Mouse (Mus musculus) limb, embryonic 14.5 days (tissue): ENCODE measurements around the gene 4930512M02Rik. TPM values are rescaled to one million over a fixed set of nuclear protein-coding genes. Genes with fewer than 3 reads are reported as not detected.

Source experiments
- ATAC-seq: fragments of 200-750 bp; cut with Nextera tagmentation; 2 replicates; pipeline ENCODE4 v1.8.0; 2017; ENCODE audit warnings: low read depth, moderate number of reproducible peaks, moderate TSS enrichment; ENCODE audit not compliant: low FRiP score
- DNase-seq: peaks from one replicate; pipeline ENCODE4 v3.0.0-alpha.2; 2015; ENCODE audit warnings: low spot score
- H3K27ac ChIP-seq: fragments of 300-500 bp; sonication (generic); replicated peaks from 2 replicates; pipeline ENCODE4 v1.5.1; 2014; ENCODE audit warnings: low read depth, mild to moderate bottlenecking, low read length, moderate library complexity, mixed read lengths
- H3K27me3 ChIP-seq: fragments of 300-500 bp; sonication (generic); 2 replicates; pipeline ENCODE4 v1.6.1; 2014; ENCODE audit warnings: low read length, mixed read lengths; ENCODE audit not compliant: control insufficient read depth, insufficient read depth
- H3K36me3 ChIP-seq: fragments of 300-500 bp; sonication (generic); 2 replicates; pipeline ENCODE4 v1.6.1; 2014; ENCODE audit warnings: mild to moderate bottlenecking, low read length, moderate library complexity, mixed read lengths; ENCODE audit not compliant: control insufficient read depth, insufficient read depth
- H3K4me1 ChIP-seq: fragments of 300-500 bp; sonication (generic); 2 replicates; pipeline ENCODE4 v1.6.1; 2014; ENCODE audit warnings: antibody characterized with exemption, low read length, mixed read lengths; ENCODE audit not compliant: control insufficient read depth, insufficient read depth
- H3K4me2 ChIP-seq: fragments of 300-500 bp; sonication (generic); replicated peaks from 2 replicates; pipeline ENCODE4 v1.6.1; 2014; ENCODE audit warnings: low read depth, mild to moderate bottlenecking, low read length, moderate library complexity; ENCODE audit not compliant: severe bottlenecking
- H3K4me3 ChIP-seq: fragments of 300-500 bp; sonication (generic); replicated peaks from 2 replicates; pipeline ENCODE4 v1.5.1; 2014; ENCODE audit warnings: low read length
- H3K9ac ChIP-seq: fragments of 300-500 bp; sonication (generic); 2 replicates; pipeline ENCODE4 v1.6.1; 2014; ENCODE audit warnings: mild to moderate bottlenecking, low read depth, low read length, moderate library complexity; ENCODE audit not compliant: severe bottlenecking
- H3K9me3 ChIP-seq: fragments of 300-500 bp; sonication (generic); 2 replicates; pipeline ENCODE4 v1.6.1; 2016; ENCODE audit warnings: low read length; ENCODE audit not compliant: control insufficient read depth
- POLR2A ChIP-seq: fragments of 200-500 bp; IDR thresholded peaks from 2 replicates; pipeline ENCODE4 v1.8.0; 2012; ENCODE audit warnings: inconsistent platforms, mild to moderate bottlenecking, moderate library complexity, borderline replicate concordance; ENCODE audit not compliant: insufficient read depth, insufficient read length; ENCODE audit errors: extremely low read depth
- WGBS: fragments of 180-500 bp; shearing (Covaris S2); extraction: QIAGEN DNeasy Blood & Tissue Kit; methylation state at CpG from one replicate; pipeline ENCODE4 v1.1.7; 2014; 5-methylcytosine and 5-hydroxymethylcytosine counted together
- polyA plus RNA-seq, 2 experiments: library from polyadenylated mRNA; depleted of rRNA in 1 of 2; stranded (reverse) in 1 of 2; unstranded in 1 of 2; fragments of >200 nt; fragmentation: Nextera tagmentation in 1 of 2; extraction: Ambion mirVana in 1 of 2; gene quantifications; 2 replicates each; pipeline versions ENCODE4 v1.2.1 to v1.2.3; 2012 to 2014

The 4930512M02Rik gene
- polyA plus RNA-seq, 2 experiments = not detected

DNA sequence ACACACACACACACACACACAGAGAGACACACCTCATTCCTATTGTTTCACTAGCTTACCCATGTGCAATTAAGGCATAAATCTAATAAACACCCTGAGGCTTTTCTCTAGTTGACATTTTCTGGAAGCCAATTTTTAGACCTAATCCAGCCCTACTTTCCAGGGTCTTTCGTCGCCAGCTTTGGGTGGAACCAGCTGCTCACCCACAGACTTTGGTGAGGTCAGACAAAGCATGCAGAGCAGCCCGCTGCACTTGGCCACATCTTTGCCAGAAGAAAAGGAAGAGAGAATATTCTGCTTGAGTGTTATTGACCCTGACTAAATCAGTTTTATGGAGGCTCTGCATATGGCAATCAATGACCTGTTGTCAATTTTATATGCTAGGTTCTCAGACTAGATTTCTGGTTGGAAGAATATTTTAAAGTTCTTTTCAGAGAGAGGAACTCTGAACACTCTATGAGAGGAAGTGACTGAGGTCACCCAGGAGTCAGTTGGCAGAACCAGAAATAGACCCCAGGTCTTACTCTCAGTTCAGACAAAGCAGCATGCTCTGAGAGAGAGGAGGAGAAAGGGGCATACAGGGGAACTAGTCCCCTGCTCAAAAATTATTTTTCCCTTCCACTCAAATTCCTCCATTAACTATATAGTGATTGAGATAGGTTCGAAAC lies 39.8 kb upstream of the 4930512M02Rik start:
- no peak overlapping the region for H3K9ac ChIP-seq
- H3K4me2 ChIP-seq = no peak overlapping the region
- no peaks in the 10 kb centered on the region for H3K27me3 ChIP-seq
- 82% methylated on average over 4 of the region's 4 CpGs for WGBS
- H3K27ac ChIP-seq = no peak overlapping the region
- TF ChIP-seq POLR2A = no peak
- no peaks in the 10 kb centered on the region for H3K9me3 ChIP-seq
- no peak overlapping the region for H3K4me3 ChIP-seq
- no peaks in the 10 kb centered on the region for H3K36me3 ChIP-seq
- no peak for ATAC-seq
- no peak for DNase-seq
- H3K4me1 ChIP-seq = no peaks in the 10 kb centered on the region

DNA sequence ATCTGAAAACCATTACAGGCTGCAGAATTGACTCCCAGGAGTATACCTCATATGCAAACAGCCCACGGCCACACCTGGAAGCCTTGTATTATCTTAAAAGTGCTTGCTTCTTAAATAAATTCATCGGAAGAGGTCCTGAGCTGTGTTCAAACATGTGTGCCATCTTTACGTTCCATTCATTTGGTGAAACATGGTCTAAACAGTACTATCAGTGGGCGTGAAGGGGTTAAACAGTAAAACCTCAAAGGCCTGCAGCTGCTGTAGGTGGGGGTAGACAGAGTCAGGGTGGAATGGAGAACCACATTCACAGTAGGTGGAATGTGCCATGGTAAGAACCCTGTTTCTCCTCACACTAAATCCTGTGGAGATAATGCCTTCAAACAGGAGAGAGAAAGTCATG lies 33.0 kb upstream of the 4930512M02Rik start:
- no peaks in the 10 kb centered on the region for H3K9me3 ChIP-seq
- DNase-seq (no peak), ATAC-seq (no peak)
- no peak overlapping the region for H3K4me3 ChIP-seq
- H3K27ac ChIP-seq = no peak overlapping the region
- H3K9ac ChIP-seq = no peak overlapping the region
- 54% methylated on average over 4 of the region's 4 CpGs for WGBS
- TF ChIP-seq POLR2A = no peak
- H3K4me2 ChIP-seq = no peak overlapping the region
- H3K36me3 ChIP-seq = no peaks in the 10 kb centered on the region
- H3K27me3 ChIP-seq = no peaks in the 10 kb centered on the region
- H3K4me1 ChIP-seq = no peaks in the 10 kb centered on the region

DNA sequence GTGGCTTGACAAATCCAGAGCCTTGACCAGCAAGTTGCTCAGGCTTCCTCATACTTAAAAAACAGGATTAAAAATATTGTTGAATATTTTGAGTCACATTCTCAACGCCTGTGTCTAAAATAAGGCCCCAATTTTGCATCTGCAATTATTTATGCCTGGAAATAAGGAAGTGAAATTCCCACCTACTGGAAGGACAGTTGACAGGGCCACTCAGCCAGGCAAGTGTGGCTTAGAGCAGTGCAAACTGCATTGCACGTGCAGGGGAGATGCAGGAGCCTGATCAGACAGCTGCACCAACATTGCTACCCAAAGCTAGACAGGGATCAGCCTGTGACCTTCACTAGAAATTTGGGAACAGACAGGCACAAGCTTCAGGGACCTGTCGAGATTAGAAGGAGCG lies 31.2 kb upstream of the 4930512M02Rik start:
- WGBS = 71% methylated on average over 4 of the region's 4 CpGs
- DNase-seq (no peak), ATAC-seq (no peak)
- H3K4me1 ChIP-seq = no peaks in the 10 kb centered on the region
- no peak for TF ChIP-seq POLR2A
- H3K27me3 ChIP-seq = no peaks in the 10 kb centered on the region
- no peak overlapping the region for H3K9ac ChIP-seq
- no peak overlapping the region for H3K4me3 ChIP-seq
- no peak overlapping the region for H3K27ac ChIP-seq
- H3K9me3 ChIP-seq = no peaks in the 10 kb centered on the region
- H3K4me2 ChIP-seq = no peak overlapping the region
- H3K36me3 ChIP-seq = no peaks in the 10 kb centered on the region

DNA sequence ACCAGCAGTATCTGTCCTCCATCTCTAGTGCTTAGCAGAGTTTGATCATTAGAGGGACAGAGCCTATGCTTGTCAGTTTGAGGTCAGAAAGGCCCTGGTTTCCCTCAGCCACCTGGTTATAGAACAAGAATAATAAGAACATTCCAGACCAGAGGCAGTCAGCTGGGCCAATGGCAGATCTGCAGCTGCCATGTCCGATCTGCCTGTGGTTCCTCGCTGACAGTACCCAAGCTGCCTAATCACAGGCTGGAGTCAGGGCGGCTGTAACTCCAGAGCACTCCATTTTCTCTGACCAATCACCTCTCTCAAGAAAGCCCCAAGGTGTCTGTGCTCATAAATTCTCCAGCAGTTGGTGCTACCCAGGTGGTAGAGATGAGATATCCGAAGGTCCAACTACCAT lies 30.0 kb upstream of the 4930512M02Rik start:
- 79% methylated on average over 4 of the region's 4 CpGs for WGBS
- no peak for ATAC-seq
- Histone ChIP-seq H3K4me2 (no peak overlapping the region), H3K9me3 (no peaks in the 10 kb centered on the region), H3K27me3 (no peaks in the 10 kb centered on the region), H3K27ac (no peak overlapping the region), H3K4me1 (no peaks in the 10 kb centered on the region), H3K36me3 (no peaks in the 10 kb centered on the region), H3K4me3 (no peak overlapping the region), H3K9ac (no peak overlapping the region)
- TF ChIP-seq POLR2A = no peak
- DNase-seq = no peak

DNA sequence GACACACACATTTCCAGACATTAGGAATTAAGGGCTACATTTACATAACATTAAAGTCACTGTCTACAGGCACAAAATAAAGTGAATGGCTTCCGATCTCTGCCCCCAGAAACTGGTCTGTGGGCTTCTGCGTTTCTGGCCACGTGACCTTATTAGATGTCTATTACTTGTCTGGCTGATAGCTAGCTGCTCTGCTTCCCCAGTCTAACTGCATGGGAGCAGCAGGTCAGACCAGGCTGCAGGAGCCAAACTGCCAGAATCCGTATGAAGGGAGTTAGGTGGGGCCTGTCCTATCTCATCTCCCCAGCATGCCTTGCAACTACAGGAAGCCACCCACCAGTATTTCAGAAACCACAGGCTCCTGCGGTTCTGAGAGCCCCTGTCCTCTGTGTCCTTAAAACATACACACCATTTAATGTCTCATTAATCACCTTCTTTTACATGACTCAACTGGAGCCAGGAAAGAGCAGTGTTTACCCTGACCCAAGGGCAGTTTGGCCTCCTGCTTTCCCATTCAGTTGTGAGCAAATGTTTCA lies 29.4 kb upstream of the 4930512M02Rik start:
- ATAC-seq = no peak
- no peaks in the 10 kb centered on the region for H3K36me3 ChIP-seq
- 58% methylated on average over 5 of the region's 5 CpGs for WGBS
- no peak for DNase-seq
- no peak overlapping the region for H3K4me3 ChIP-seq
- TF ChIP-seq POLR2A = no peak
- no peak overlapping the region for H3K27ac ChIP-seq
- H3K9ac ChIP-seq = no peak overlapping the region
- H3K4me1 ChIP-seq = no peaks in the 10 kb centered on the region
- no peaks in the 10 kb centered on the region for H3K27me3 ChIP-seq
- H3K4me2 ChIP-seq = no peak overlapping the region
- no peaks in the 10 kb centered on the region for H3K9me3 ChIP-seq
